Mouse (Mus musculus): ENCODE measurements around the gene Slc38a4. TPM values are rescaled to one million over a fixed set of nuclear protein-coding genes. Genes with fewer than 3 reads are reported as not detected.

Slc38a4 gene
- polyA plus RNA-seq, 1 experiment from 2014 or later, result 4.6 TPM

- H3K4me3 ChIP-seq (ENCODE audit: low read depth, low read length), result no peak overlapping the region
- no peak overlapping the region for H3K4me2 ChIP-seq (ENCODE audit: low read length)
- ATAC-seq, result no peak
- no peaks in the 10 kb centered on the region for H3K27me3 ChIP-seq (replicated peaks; ENCODE audit: control insufficient read depth, insufficient read depth, low read length)
- H3K9me3 ChIP-seq (replicated peaks; ENCODE audit: control insufficient read depth, low read length), result no peaks in the 10 kb centered on the region
- H3K9ac ChIP-seq (ENCODE audit: low read length), result no peak overlapping the region
- H3K36me3 ChIP-seq (ENCODE audit: control insufficient read depth, insufficient read depth, low read length), result no peaks in the 10 kb centered on the region
- 90% methylated on average over 6 of the region's 6 CpGs for WGBS
- no peaks in the 10 kb centered on the region for H3K4me1 ChIP-seq (ENCODE audit: control insufficient read depth, insufficient read depth, low read length)
- H3K27ac ChIP-seq (ENCODE audit: low read depth, low read length), result no peak overlapping the region
- DNase-seq (ENCODE audit: low spot score), result no peak
These were observed 21.9 kb upstream of the Slc38a4 start for GRCm38 (mm10) chr15:97077665-97078064.

GRCm38 (mm10) chr15:97076092-97076491 is 20.3 kb upstream of the Slc38a4 start:
- H3K4me1 ChIP-seq (ENCODE audit: control insufficient read depth, insufficient read depth, low read length), result no peaks in the 10 kb centered on the region
- H3K4me2 ChIP-seq (ENCODE audit: low read length), result no peak overlapping the region
- H3K27me3 ChIP-seq (replicated peaks; ENCODE audit: control insufficient read depth, insufficient read depth, low read length), result no peaks in the 10 kb centered on the region
- no peak overlapping the region for H3K27ac ChIP-seq (ENCODE audit: low read depth, low read length)
- no peak overlapping the region for H3K4me3 ChIP-seq (ENCODE audit: low read depth, low read length)
- H3K9ac ChIP-seq (ENCODE audit: low read length), result no peak overlapping the region
- H3K9me3 ChIP-seq (replicated peaks; ENCODE audit: control insufficient read depth, low read length), result no peaks in the 10 kb centered on the region
- H3K36me3 ChIP-seq (ENCODE audit: control insufficient read depth, insufficient read depth, low read length), result no peaks in the 10 kb centered on the region
- no peak for DNase-seq (ENCODE audit: low spot score)
- WGBS, result 72% methylated on average over 3 of the region's 3 CpGs
- ATAC-seq, result no peak

GRCm38 (mm10) chr15:97075240-97075639 is 19.5 kb upstream of the Slc38a4 start:
- WGBS, result 79% methylated on average over 4 of the region's 4 CpGs
- Histone ChIP-seq H3K9ac (ENCODE audit: low read length) (no peak overlapping the region), H3K9me3 (replicated peaks; ENCODE audit: control insufficient read depth, low read length) (no peaks in the 10 kb centered on the region), H3K4me2 (ENCODE audit: low read length) (no peak overlapping the region), H3K4me1 (ENCODE audit: control insufficient read depth, insufficient read depth, low read length) (no peaks in the 10 kb centered on the region), H3K27ac (ENCODE audit: low read depth, low read length) (no peak overlapping the region), H3K27me3 (replicated peaks; ENCODE audit: control insufficient read depth, insufficient read depth, low read length) (no peaks in the 10 kb centered on the region), H3K36me3 (ENCODE audit: control insufficient read depth, insufficient read depth, low read length) (no peaks in the 10 kb centered on the region), H3K4me3 (ENCODE audit: low read depth, low read length) (no peak overlapping the region)
- no peak for ATAC-seq
- DNase-seq (ENCODE audit: low spot score), result no peak

- H3K27ac ChIP-seq (ENCODE audit: low read depth, low read length), result no peak overlapping the region
- no peaks in the 10 kb centered on the region for H3K9me3 ChIP-seq (replicated peaks; ENCODE audit: control insufficient read depth, low read length)
- H3K4me3 ChIP-seq (ENCODE audit: low read depth, low read length), result no peak overlapping the region
- WGBS, result 80% methylated on average over 13 of the region's 13 CpGs
- H3K36me3 ChIP-seq (ENCODE audit: control insufficient read depth, insufficient read depth, low read length), result no peaks in the 10 kb centered on the region
- H3K4me1 ChIP-seq (ENCODE audit: control insufficient read depth, insufficient read depth, low read length), result no peaks in the 10 kb centered on the region
- no peaks in the 10 kb centered on the region for H3K27me3 ChIP-seq (replicated peaks; ENCODE audit: control insufficient read depth, insufficient read depth, low read length)
- DNase-seq (ENCODE audit: low spot score), result no peak
- no peak overlapping the region for H3K4me2 ChIP-seq (ENCODE audit: low read length)
- ATAC-seq, result no peak
- no peak overlapping the region for H3K9ac ChIP-seq (ENCODE audit: low read length)
These were observed 17.4 kb upstream of the Slc38a4 start for GRCm38 (mm10) chr15:97072859-97073826.

GRCm38 (mm10) chr15:97067340-97068136 is 11.8 kb upstream of the Slc38a4 start:
- Histone ChIP-seq H3K36me3 (ENCODE audit: control insufficient read depth, insufficient read depth, low read length) (no peaks in the 10 kb centered on the region), H3K9me3 (replicated peaks; ENCODE audit: control insufficient read depth, low read length) (no peaks in the 10 kb centered on the region), H3K27me3 (replicated peaks; ENCODE audit: control insufficient read depth, insufficient read depth, low read length) (no peaks in the 10 kb centered on the region), H3K4me1 (ENCODE audit: control insufficient read depth, insufficient read depth, low read length) (no peaks in the 10 kb centered on the region), H3K9ac (ENCODE audit: low read length) (no peak overlapping the region), H3K27ac (ENCODE audit: low read depth, low read length) (no peak overlapping the region), H3K4me3 (ENCODE audit: low read depth, low read length) (no peak overlapping the region), H3K4me2 (ENCODE audit: low read length) (no peak overlapping the region)
- 75% methylated on average over 8 of the region's 8 CpGs for WGBS
- ATAC-seq (no peak), DNase-seq (ENCODE audit: low spot score) (no peak)

- 92% methylated on average over 5 of the region's 5 CpGs for WGBS
- no peaks in the 10 kb centered on the region for H3K4me1 ChIP-seq (ENCODE audit: control insufficient read depth, insufficient read depth, low read length)
- no peaks in the 10 kb centered on the region for H3K27me3 ChIP-seq (replicated peaks; ENCODE audit: control insufficient read depth, insufficient read depth, low read length)
- no peak overlapping the region for H3K27ac ChIP-seq (ENCODE audit: low read depth, low read length)
- H3K9ac ChIP-seq (ENCODE audit: low read length), result no peak overlapping the region
- H3K9me3 ChIP-seq (replicated peaks; ENCODE audit: control insufficient read depth, low read length), result no peaks in the 10 kb centered on the region
- H3K36me3 ChIP-seq (ENCODE audit: control insufficient read depth, insufficient read depth, low read length), result no peaks in the 10 kb centered on the region
- DNase-seq (ENCODE audit: low spot score) (no peak), ATAC-seq (no peak)
- H3K4me3 ChIP-seq (ENCODE audit: low read depth, low read length), result no peak overlapping the region
- H3K4me2 ChIP-seq (ENCODE audit: low read length), result no peak overlapping the region
These were observed 11.2 kb upstream of the Slc38a4 start for GRCm38 (mm10) chr15:97066937-97067336.

- H3K4me2 ChIP-seq (ENCODE audit: low read length), result no peak overlapping the region
- no peaks in the 10 kb centered on the region for H3K9me3 ChIP-seq (replicated peaks; ENCODE audit: control insufficient read depth, low read length)
- DNase-seq (ENCODE audit: low spot score) (no peak), ATAC-seq (no peak)
- H3K4me1 ChIP-seq (ENCODE audit: control insufficient read depth, insufficient read depth, low read length), result no peaks in the 10 kb centered on the region
- H3K27ac ChIP-seq (ENCODE audit: low read depth, low read length), result no peak overlapping the region
- WGBS, result 91% methylated on average over 5 of the region's 5 CpGs
- no peaks in the 10 kb centered on the region for H3K36me3 ChIP-seq (ENCODE audit: control insufficient read depth, insufficient read depth, low read length)
- no peak overlapping the region for H3K9ac ChIP-seq (ENCODE audit: low read length)
- H3K4me3 ChIP-seq (ENCODE audit: low read depth, low read length), result no peak overlapping the region
- no peaks in the 10 kb centered on the region for H3K27me3 ChIP-seq (replicated peaks; ENCODE audit: control insufficient read depth, insufficient read depth, low read length)
These were observed 7.5 kb upstream of the Slc38a4 start for GRCm38 (mm10) chr15:97063211-97063610.

GRCm38 (mm10) chr15:97060973-97061372 is 5.2 kb upstream of the Slc38a4 start:
- ATAC-seq (no peak), DNase-seq (ENCODE audit: low spot score) (no peak)
- H3K4me2 ChIP-seq (ENCODE audit: low read length), result no peak overlapping the region
- no peak overlapping the region for H3K27ac ChIP-seq (ENCODE audit: low read depth, low read length)
- H3K4me3 ChIP-seq (ENCODE audit: low read depth, low read length), result no peak overlapping the region
- H3K27me3 ChIP-seq (replicated peaks; ENCODE audit: control insufficient read depth, insufficient read depth, low read length), result no peaks in the 10 kb centered on the region
- 90% methylated on average over 8 of the region's 8 CpGs for WGBS
- H3K36me3 ChIP-seq (ENCODE audit: control insufficient read depth, insufficient read depth, low read length), result no peaks in the 10 kb centered on the region
- H3K9ac ChIP-seq (ENCODE audit: low read length), result no peak overlapping the region
- no peaks in the 10 kb centered on the region for H3K9me3 ChIP-seq (replicated peaks; ENCODE audit: control insufficient read depth, low read length)
- H3K4me1 ChIP-seq (ENCODE audit: control insufficient read depth, insufficient read depth, low read length), result no peaks in the 10 kb centered on the region

- 94% methylated on average over 6 of the region's 6 CpGs for WGBS
- no peak for ATAC-seq
- Histone ChIP-seq H3K4me2 (ENCODE audit: low read length) (no peak overlapping the region), H3K9me3 (replicated peaks; ENCODE audit: control insufficient read depth, low read length) (peaks cover 4% of the 10 kb centered on the region; the same call in 1 of the 2 replicates), H3K27me3 (replicated peaks; ENCODE audit: control insufficient read depth, insufficient read depth, low read length) (no peaks in the 10 kb centered on the region), H3K4me1 (ENCODE audit: control insufficient read depth, insufficient read depth, low read length) (no peaks in the 10 kb centered on the region), H3K9ac (ENCODE audit: low read length) (no peak overlapping the region), H3K4me3 (ENCODE audit: low read depth, low read length) (no peak overlapping the region), H3K36me3 (ENCODE audit: control insufficient read depth, insufficient read depth, low read length) (no peaks in the 10 kb centered on the region), H3K27ac (ENCODE audit: low read depth, low read length) (no peak overlapping the region)
- DNase-seq (ENCODE audit: low spot score), result no peak
These were observed 4.8 kb upstream of the Slc38a4 start for GRCm38 (mm10) chr15:97060571-97060970.

Data from forebrain, embryonic 14.5 days (tissue).